Mouse (Mus musculus): Measurements from ENCODE around the gene Map3k11. TPM values are rescaled to one million over a fixed set of nuclear protein-coding genes. Genes with fewer than 3 reads are reported as not detected.
A peak's percentile ranks its signal among the peaks of the same experiment; 100 is the strongest.

Gene Map3k11
- polyA plus RNA-seq (2012; rRNA removed) = 73.4 and 88.7 TPM in 2 replicates

DNA sequence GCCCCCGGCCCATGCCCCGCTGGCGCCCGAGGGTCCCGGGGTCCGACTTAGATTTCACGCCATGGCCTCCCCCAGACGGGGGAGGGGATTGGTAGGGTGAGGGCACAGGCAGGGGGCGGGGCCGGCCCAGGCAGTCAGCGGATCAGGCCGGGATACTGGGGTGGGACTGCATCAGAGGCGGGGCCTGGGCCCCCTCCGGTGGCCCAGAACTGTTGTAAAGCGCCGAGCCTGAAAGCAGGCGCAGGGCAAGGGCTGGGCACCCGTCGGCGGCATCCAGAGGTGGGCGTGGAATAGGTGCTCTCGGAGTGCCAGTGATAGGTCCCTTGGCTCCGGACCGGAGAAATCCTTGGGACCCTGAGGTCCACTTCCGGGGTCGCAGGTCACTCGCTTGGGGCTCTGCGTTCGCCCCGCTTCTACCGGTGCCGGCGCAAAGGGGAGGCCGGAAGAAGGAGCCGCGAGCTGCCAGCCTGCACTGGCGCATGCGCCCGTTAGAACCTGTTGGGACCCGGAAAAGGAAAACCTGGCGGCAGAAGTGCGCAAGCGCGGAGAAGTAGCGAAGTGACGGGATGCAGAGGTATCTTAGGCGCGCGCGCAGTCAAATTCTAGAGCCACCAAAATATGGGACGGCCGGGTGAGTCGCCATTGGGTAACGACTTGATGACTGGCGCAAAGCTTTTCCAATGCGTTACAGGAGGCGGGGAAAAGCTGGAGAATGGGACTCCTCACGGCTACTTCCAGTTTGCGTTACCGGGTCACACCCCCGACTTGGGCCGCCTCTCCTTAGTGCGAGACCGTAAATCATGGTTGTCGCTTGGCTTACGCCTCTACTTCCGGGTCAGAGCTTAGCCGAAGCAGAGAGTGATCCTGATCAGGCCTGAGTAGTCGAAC is at the start of gene Map3k11, which contains the start of gene Pcnx3:
Gene Map3k11, plus strand, starts transcription at position 543 of the 888 bp plus-strand sequence.
Gene Pcnx3, minus strand, starts transcription at position 709 of the 888 bp plus-strand sequence.
- Histone ChIP-seq H3K4me3 (ENCODE audit: extremely low read depth, insufficient read depth, insufficient read length) (peak within 1 kb of the TSS; percentile 90), H3K36me3 (ENCODE audit: control insufficient read depth, insufficient read depth, low read length) (peaks cover 44% of the 10 kb centered on the region), H3K27ac (ENCODE audit: insufficient read depth, low read length) (peak within 1 kb of the TSS; percentile 95), H3K27me3 (ENCODE audit: control insufficient read depth, insufficient read depth, low read length) (no peaks in the 10 kb centered on the region), H3K4me1 (ENCODE audit: control insufficient read depth, insufficient read depth, insufficient read length) (peaks cover 26% of the 10 kb centered on the region)
- TF ChIP-seq CTCF (IDR thresholded peaks at IDR 0.05; ENCODE audit: extremely low read depth, insufficient read depth, insufficient read length, insufficient replicate concordance) (no peak), POLR2A (IDR thresholded peaks at IDR 0.05; ENCODE audit: low read depth, low read length) (no peak; the same call in 1 of the 2 replicates)
- peak; percentile 96 for DNase-seq (ENCODE audit: low read depth in 1 of 2, low spot score in 2 of 2)
- 1% methylated on average over 69 of the region's 69 CpGs for WGBS

DNA sequence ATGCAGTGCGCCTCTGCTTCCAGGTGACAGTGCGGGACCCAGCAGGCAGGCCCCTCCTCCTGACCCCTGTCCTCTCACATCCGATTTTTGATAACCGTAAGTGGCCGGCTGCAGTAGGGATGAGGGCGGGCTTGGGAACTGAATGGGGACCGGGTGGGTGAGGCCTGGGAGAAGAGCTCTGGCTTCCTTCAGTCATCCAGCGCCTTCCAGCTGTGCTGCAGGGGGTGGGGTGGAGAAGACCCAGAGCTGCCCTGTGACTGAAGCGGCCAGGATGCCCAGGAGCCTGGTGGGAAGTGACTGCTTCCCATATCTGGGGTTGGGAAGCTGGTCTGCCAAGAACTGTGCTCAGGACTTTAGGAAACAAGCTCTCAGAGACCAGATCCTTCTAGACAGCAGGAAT is 48.2 kb upstream of the Map3k11 start:
- peaks cover 42% of the 10 kb centered on the region for H3K36me3 ChIP-seq (ENCODE audit: control insufficient read depth, insufficient read depth, low read length)
- no peaks in the 10 kb centered on the region for H3K27me3 ChIP-seq (ENCODE audit: control insufficient read depth, insufficient read depth, low read length)
- no peak for TF ChIP-seq CTCF (IDR thresholded peaks at IDR 0.05; ENCODE audit: extremely low read depth, insufficient read depth, insufficient read length, insufficient replicate concordance)
- TF ChIP-seq POLR2A (IDR thresholded peaks at IDR 0.05; ENCODE audit: low read depth, low read length) = no peak
- DNase-seq (ENCODE audit: low read depth in 1 of 2, low spot score in 2 of 2) = no peak
- peaks cover 8% of the 10 kb centered on the region; the same call in 1 of the 2 replicates for H3K4me1 ChIP-seq (ENCODE audit: control insufficient read depth, insufficient read depth, insufficient read length)
- H3K4me3 ChIP-seq (ENCODE audit: extremely low read depth, insufficient read depth, insufficient read length) = no peak overlapping the region
- H3K27ac ChIP-seq (ENCODE audit: insufficient read depth, low read length) = no peak overlapping the region
- WGBS = 91% methylated on average over 9 of the region's 9 CpGs

DNA sequence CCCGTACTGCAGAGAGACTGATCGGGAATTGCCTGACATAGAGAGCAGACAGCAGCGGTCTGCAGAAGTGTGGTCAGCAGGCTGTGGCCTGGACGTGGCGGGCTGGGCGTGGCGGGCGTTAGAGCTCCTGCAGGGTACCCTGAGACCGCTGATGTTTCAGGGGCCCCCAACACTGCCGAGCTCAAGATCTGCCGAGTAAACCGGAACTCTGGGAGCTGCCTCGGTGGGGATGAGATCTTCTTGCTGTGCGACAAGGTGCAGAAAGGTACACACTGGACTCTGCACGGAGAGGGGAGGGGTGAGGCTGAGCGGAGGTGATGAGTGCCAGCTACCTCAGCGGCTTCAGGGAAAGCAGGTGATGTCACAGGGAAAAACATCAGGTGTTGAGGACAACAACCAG is 47.5 kb upstream of the Map3k11 start:
- WGBS = 94% methylated on average over 17 of the region's 17 CpGs
- Histone ChIP-seq H3K4me3 (ENCODE audit: extremely low read depth, insufficient read depth, insufficient read length) (no peak overlapping the region), H3K27me3 (ENCODE audit: control insufficient read depth, insufficient read depth, low read length) (no peaks in the 10 kb centered on the region), H3K4me1 (ENCODE audit: control insufficient read depth, insufficient read depth, insufficient read length) (peaks cover 7% of the 10 kb centered on the region; the same call in 1 of the 2 replicates), H3K27ac (ENCODE audit: insufficient read depth, low read length) (no peak overlapping the region), H3K36me3 (ENCODE audit: control insufficient read depth, insufficient read depth, low read length) (peaks cover 49% of the 10 kb centered on the region)
- DNase-seq (ENCODE audit: low read depth in 1 of 2, low spot score in 2 of 2) = no peak
- TF ChIP-seq CTCF (IDR thresholded peaks at IDR 0.05; ENCODE audit: extremely low read depth, insufficient read depth, insufficient read length, insufficient replicate concordance) = no peak
- TF ChIP-seq POLR2A (IDR thresholded peaks at IDR 0.05; ENCODE audit: low read depth, low read length) = no peak

DNA sequence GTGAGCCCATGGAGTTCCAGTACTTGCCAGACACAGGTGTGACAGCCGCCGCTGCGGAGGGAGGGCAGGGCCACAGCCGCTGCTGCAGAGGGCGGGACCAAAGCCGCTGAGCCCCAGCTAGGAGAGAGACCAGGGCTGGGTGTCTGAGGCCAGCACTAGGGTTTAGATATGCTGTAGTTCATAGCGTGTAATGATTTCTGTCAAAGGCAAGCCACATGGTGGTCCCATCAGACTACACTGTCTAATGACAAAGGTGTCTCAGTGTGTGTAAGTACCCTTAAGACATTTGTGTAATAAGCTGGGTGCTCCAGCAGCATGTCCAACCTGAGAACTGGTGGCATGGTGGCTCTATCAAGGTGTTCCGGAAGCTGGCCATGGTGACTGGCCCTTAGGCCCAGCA is 46.9 kb upstream of the Map3k11 start:
- H3K4me3 ChIP-seq (ENCODE audit: extremely low read depth, insufficient read depth, insufficient read length) = no peak overlapping the region
- H3K36me3 ChIP-seq (ENCODE audit: control insufficient read depth, insufficient read depth, low read length) = peaks cover 53% of the 10 kb centered on the region
- no peak for DNase-seq (ENCODE audit: low read depth in 1 of 2, low spot score in 2 of 2)
- no peak overlapping the region for H3K27ac ChIP-seq (ENCODE audit: insufficient read depth, low read length)
- WGBS = 95% methylated on average over 8 of the region's 8 CpGs
- peaks cover 5% of the 10 kb centered on the region; the same call in 1 of the 2 replicates for H3K4me1 ChIP-seq (ENCODE audit: control insufficient read depth, insufficient read depth, insufficient read length)
- no peaks in the 10 kb centered on the region for H3K27me3 ChIP-seq (ENCODE audit: control insufficient read depth, insufficient read depth, low read length)
- no peak for TF ChIP-seq POLR2A (IDR thresholded peaks at IDR 0.05; ENCODE audit: low read depth, low read length)
- TF ChIP-seq CTCF (IDR thresholded peaks at IDR 0.05; ENCODE audit: extremely low read depth, insufficient read depth, insufficient read length, insufficient replicate concordance) = no peak

DNA sequence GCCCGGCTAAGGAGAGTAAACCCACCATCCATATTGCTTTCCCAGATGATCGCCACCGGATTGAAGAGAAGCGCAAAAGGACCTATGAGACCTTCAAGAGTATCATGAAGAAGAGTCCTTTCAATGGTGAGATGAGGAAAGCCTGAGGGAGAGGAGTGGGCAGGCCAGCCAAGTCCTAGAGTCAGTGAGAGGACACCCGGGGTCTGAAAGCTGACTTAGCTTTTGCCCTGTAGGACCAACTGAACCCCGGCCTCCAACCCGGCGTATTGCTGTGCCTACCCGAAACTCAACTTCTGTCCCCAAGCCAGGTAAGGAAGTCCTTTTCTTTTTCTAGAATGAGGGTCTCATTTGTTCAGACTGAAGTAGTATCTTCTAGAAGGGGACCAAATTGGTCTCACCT is 43.3 kb upstream of the Map3k11 start:
- H3K27ac ChIP-seq (ENCODE audit: insufficient read depth, low read length) = no peak overlapping the region
- peaks cover 53% of the 10 kb centered on the region for H3K36me3 ChIP-seq (ENCODE audit: control insufficient read depth, insufficient read depth, low read length)
- peaks cover 13% of the 10 kb centered on the region; the same call in 1 of the 2 replicates for H3K4me1 ChIP-seq (ENCODE audit: control insufficient read depth, insufficient read depth, insufficient read length)
- WGBS = 94% methylated on average over 9 of the region's 9 CpGs
- TF ChIP-seq POLR2A (IDR thresholded peaks at IDR 0.05; ENCODE audit: low read depth, low read length) (no peak), CTCF (IDR thresholded peaks at IDR 0.05; ENCODE audit: extremely low read depth, insufficient read depth, insufficient read length, insufficient replicate concordance) (no peak)
- no peaks in the 10 kb centered on the region for H3K27me3 ChIP-seq (ENCODE audit: control insufficient read depth, insufficient read depth, low read length)
- DNase-seq (ENCODE audit: low read depth in 1 of 2, low spot score in 2 of 2) = no peak
- no peak overlapping the region for H3K4me3 ChIP-seq (ENCODE audit: extremely low read depth, insufficient read depth, insufficient read length)

DNA sequence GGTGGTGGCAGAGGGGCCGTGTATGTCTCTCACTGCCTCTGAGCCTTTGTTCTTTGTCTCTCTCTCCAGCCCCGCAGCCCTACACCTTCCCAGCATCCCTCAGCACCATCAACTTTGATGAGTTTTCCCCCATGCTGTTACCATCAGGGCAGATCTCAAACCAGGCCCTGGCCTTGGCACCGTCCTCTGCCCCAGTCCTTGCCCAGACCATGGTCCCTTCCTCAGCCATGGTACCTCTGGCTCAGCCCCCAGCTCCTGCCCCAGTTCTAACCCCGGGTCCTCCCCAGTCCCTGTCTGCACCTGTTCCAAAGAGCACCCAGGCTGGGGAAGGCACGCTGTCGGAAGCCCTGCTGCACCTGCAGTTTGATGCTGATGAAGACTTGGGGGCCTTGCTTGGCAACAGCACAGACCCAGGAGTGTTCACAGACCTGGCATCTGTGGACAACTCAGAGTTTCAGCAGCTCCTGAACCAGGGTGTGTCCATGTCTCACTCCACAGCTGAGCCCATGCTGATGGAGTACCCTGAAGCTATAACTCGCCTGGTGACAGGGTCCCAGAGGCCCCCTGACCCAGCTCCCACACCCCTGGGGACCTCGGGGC is 41.7 kb upstream of the Map3k11 start:
- Histone ChIP-seq H3K4me3 (ENCODE audit: extremely low read depth, insufficient read depth, insufficient read length) (no peak overlapping the region), H3K36me3 (ENCODE audit: control insufficient read depth, insufficient read depth, low read length) (peaks cover 54% of the 10 kb centered on the region), H3K27me3 (ENCODE audit: control insufficient read depth, insufficient read depth, low read length) (no peaks in the 10 kb centered on the region), H3K4me1 (ENCODE audit: control insufficient read depth, insufficient read depth, insufficient read length) (peaks cover 13% of the 10 kb centered on the region; the same call in 1 of the 2 replicates), H3K27ac (ENCODE audit: insufficient read depth, low read length) (no peak overlapping the region)
- WGBS = 90% methylated on average over 8 of the region's 8 CpGs
- no peak for TF ChIP-seq CTCF (IDR thresholded peaks at IDR 0.05; ENCODE audit: extremely low read depth, insufficient read depth, insufficient read length, insufficient replicate concordance)
- TF ChIP-seq POLR2A (IDR thresholded peaks at IDR 0.05; ENCODE audit: low read depth, low read length) = no peak
- no peak for DNase-seq (ENCODE audit: low read depth in 1 of 2, low spot score in 2 of 2)
